Mouse (Mus musculus) testis, adult 2 months (tissue): ENCODE measurements around the gene Cdc34. TPM values are rescaled to one million over a fixed set of nuclear protein-coding genes. Genes with fewer than 3 reads are reported as not detected.
"Not testable (repeated sequence)": the region's sequence is repeated elsewhere in the genome, so short reads cannot be mapped to it uniquely, and the experiment has no call there.

ENCODE experiments used
- H3K27ac ChIP-seq: fragments of 200-500 bp; 2 replicates; pipeline ENCODE4 v1.5.1; 2012; ENCODE audit warnings: low read depth, low read length; ENCODE audit not compliant: control insufficient read depth, insufficient read depth
- H3K27me3 ChIP-seq: fragments of 200-500 bp; 2 replicates; pipeline ENCODE4 v1.6.1; 2012; ENCODE audit warnings: mild to moderate bottlenecking, low read length, moderate library complexity; ENCODE audit not compliant: control insufficient read depth, insufficient read depth
- H3K36me3 ChIP-seq: fragments of 200-500 bp; 2 replicates; pipeline ENCODE4 v1.6.1; 2012; ENCODE audit warnings: mild to moderate bottlenecking, low read length; ENCODE audit not compliant: control insufficient read depth, insufficient read depth
- H3K4me1 ChIP-seq: fragments of 200-500 bp; 2 replicates; pipeline ENCODE4 v1.6.1; 2012; ENCODE audit warnings: low read length; ENCODE audit not compliant: control insufficient read depth, insufficient read depth
- H3K4me3 ChIP-seq: fragments of 200-500 bp; 2 replicates; pipeline ENCODE4 v1.5.1; 2012; ENCODE audit warnings: low read depth, mild to moderate bottlenecking, low read length, moderate library complexity, mixed read lengths; ENCODE audit not compliant: control insufficient read depth
- CTCF ChIP-seq: fragments of 200-500 bp; IDR thresholded peaks from 2 replicates; pipeline ENCODE4 v1.5.1; 2012; ENCODE audit warnings: low read depth, mild to moderate bottlenecking, inconsistent platforms, low read length, moderate library complexity; ENCODE audit not compliant: control insufficient read depth, insufficient read depth, insufficient replicate concordance
- POLR2A ChIP-seq: fragments of 200-500 bp; IDR thresholded peaks from 2 replicates; pipeline ENCODE4 v1.6.1; 2012; ENCODE audit warnings: low read depth, mild to moderate bottlenecking, inconsistent platforms, low read length, moderate library complexity; ENCODE audit not compliant: control insufficient read depth
- polyA plus RNA-seq: library from polyadenylated mRNA; depleted of rRNA; stranded (reverse); fragments of >200 nt; gene quantifications from 2 replicates; pipeline ENCODE4 v1.2.3, GENCODE M21; 2012

Cdc34 gene
- polyA plus RNA-seq, 1 experiment = 855 TPM

GRCm38 (mm10) chr10:79698459-79698858 lies 16.5 kb downstream of the Cdc34 start:
- Histone ChIP-seq H3K27me3 (no peaks in the 10 kb centered on the region), H3K4me3 (no peak overlapping the region), H3K4me1 (peaks cover 19% of the 10 kb centered on the region), H3K27ac (no peak overlapping the region), H3K36me3 (no peaks in the 10 kb centered on the region)
- no peak for TF ChIP-seq POLR2A
- TF ChIP-seq CTCF = no peak

GRCm38 (mm10) chr10:79700676-79701075 lies 18.7 kb downstream of the Cdc34 start:
- Histone ChIP-seq H3K4me3 (no peak overlapping the region), H3K4me1 (peaks cover 23% of the 10 kb centered on the region), H3K27me3 (no peaks in the 10 kb centered on the region), H3K36me3 (no peaks in the 10 kb centered on the region), H3K27ac (peak overlapping the region; percentile 77)
- TF ChIP-seq POLR2A = no peak
- no peak for TF ChIP-seq CTCF

- TF ChIP-seq CTCF (no peak), POLR2A (no peak)
- H3K36me3 ChIP-seq = no peaks in the 10 kb centered on the region
- H3K27ac ChIP-seq = peak overlapping the region; percentile 77
- H3K4me3 ChIP-seq = no peak overlapping the region
- H3K4me1 ChIP-seq = peaks cover 30% of the 10 kb centered on the region
- no peaks in the 10 kb centered on the region for H3K27me3 ChIP-seq
These were observed 19.6 kb downstream of the Cdc34 start for GRCm38 (mm10) chr10:79701443-79702129.

- H3K36me3 ChIP-seq, H3K27me3 ChIP-seq, H3K4me3 ChIP-seq, H3K27ac ChIP-seq: not testable (repeated sequence)
- peaks cover 32% of the 10 kb centered on the region for H3K4me1 ChIP-seq
These were observed 21.0 kb downstream of the Cdc34 start for GRCm38 (mm10) chr10:79702970-79703369.

- Histone ChIP-seq H3K4me3 (peak overlapping the region; percentile 96), H3K27me3 (no peaks in the 10 kb centered on the region), H3K27ac (peak overlapping the region; percentile 57), H3K36me3 (no peaks in the 10 kb centered on the region), H3K4me1 (peaks cover 32% of the 10 kb centered on the region)
- TF ChIP-seq CTCF (no peak), POLR2A (no peak)
These were observed 21.5 kb downstream of the Cdc34 start for GRCm38 (mm10) chr10:79703541-79703940.

GRCm38 (mm10) chr10:79704065-79704969 lies 22.3 kb downstream of the Cdc34 start, which contains the start of gene Bsg:
TSS of gene Bsg (plus strand) at chr10:79704491.
- Histone ChIP-seq H3K4me1 (peaks cover 32% of the 10 kb centered on the region), H3K36me3 (no peaks in the 10 kb centered on the region; the same call in 1 of the 2 replicates), H3K27me3 (no peaks in the 10 kb centered on the region), H3K4me3 (peak within 1 kb of the TSS; percentile 96), H3K27ac (peak within 1 kb of the TSS; percentile 93)
- TF ChIP-seq POLR2A (peak; percentile 99), CTCF (no peak)

GRCm38 (mm10) chr10:79704970-79705360 lies 23.0 kb downstream of the Cdc34 start:
- TF ChIP-seq POLR2A = no peak
- TF ChIP-seq CTCF = no peak

More at GRCm38 (mm10) chr10:79704970-79705360, 23.0 kb downstream of the Cdc34 start:
- H3K27ac ChIP-seq = peak overlapping the region; percentile 93
- no peaks in the 10 kb centered on the region; the same call in 1 of the 2 replicates for H3K36me3 ChIP-seq
- H3K4me1 ChIP-seq = peaks cover 36% of the 10 kb centered on the region
- H3K27me3 ChIP-seq = no peaks in the 10 kb centered on the region
- H3K4me3 ChIP-seq = peak overlapping the region; percentile 96
